Mouse (Mus musculus): ENCODE results near the gene Artn. TPM values are rescaled to one million over a fixed set of nuclear protein-coding genes. Genes with fewer than 3 reads are reported as not detected.
A peak's percentile ranks its signal among the peaks of the same experiment; 100 is the strongest.

The Artn gene
- polyA plus RNA-seq, 1 experiment from 2014 or later: 0.50 TPM

DNA sequence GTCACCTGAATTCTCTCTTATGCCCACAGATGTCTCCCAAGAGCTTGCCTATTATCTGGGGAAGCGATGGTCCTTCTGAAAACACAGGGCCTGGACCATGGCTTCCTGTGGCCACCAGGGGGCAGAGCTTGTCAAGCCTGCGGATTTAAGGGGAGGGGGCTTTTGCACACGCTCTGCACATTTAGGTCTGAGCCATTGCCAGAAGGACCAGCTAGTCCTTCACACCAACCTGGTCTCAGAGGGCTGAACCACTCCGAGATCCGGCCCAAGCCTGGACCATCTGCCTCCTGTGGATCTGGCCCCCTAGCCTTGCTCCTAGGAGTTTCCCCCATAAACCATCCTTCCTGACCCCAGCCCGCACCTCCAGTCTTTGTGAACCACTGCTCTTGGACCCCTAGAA, 1.3 kb downstream of the Artn start:
- Histone ChIP-seq H3K4me1 (ENCODE audit: control insufficient read depth, insufficient read depth, low read length) (peaks cover 25% of the 10 kb centered on the region), H3K27ac (ENCODE audit: low read depth, low read length) (no peak overlapping the region), H3K9me3 (replicated peaks; ENCODE audit: control insufficient read depth, low read length) (no peaks in the 10 kb centered on the region), H3K9ac (ENCODE audit: low read depth, low read length) (no peak overlapping the region), H3K36me3 (ENCODE audit: control insufficient read depth, insufficient read depth, low read length) (no peaks in the 10 kb centered on the region), H3K27me3 (ENCODE audit: control insufficient read depth, insufficient read depth, low read length) (peaks cover 51% of the 10 kb centered on the region), H3K4me2 (peak overlapping the region; percentile 94), H3K4me3 (ENCODE audit: low read depth, low read length) (no peak overlapping the region)
- 12% methylated on average over 6 of the region's 6 CpGs for WGBS (ENCODE audit: insufficient replicate concordance)
- 0 out of 2 replicates have a peak, but pooled peaks have one; percentile 28 for ATAC-seq (replicated peaks; ENCODE audit: insufficient number of reproducible peaks, low FRiP score, low TSS enrichment)

GRCm38 (mm10) chr4:117926545-117927482, 2.7 kb downstream of the Artn start:
- Histone ChIP-seq H3K27ac (ENCODE audit: low read depth, low read length) (no peak overlapping the region), H3K36me3 (ENCODE audit: control insufficient read depth, insufficient read depth, low read length) (no peaks in the 10 kb centered on the region), H3K4me2 (peak overlapping the region; percentile 83), H3K4me3 (ENCODE audit: low read depth, low read length) (peak overlapping the region; percentile 52), H3K27me3 (ENCODE audit: control insufficient read depth, insufficient read depth, low read length) (peaks cover 54% of the 10 kb centered on the region), H3K9me3 (replicated peaks; ENCODE audit: control insufficient read depth, low read length) (no peaks in the 10 kb centered on the region), H3K4me1 (ENCODE audit: control insufficient read depth, insufficient read depth, low read length) (peaks cover 25% of the 10 kb centered on the region), H3K9ac (ENCODE audit: low read depth, low read length) (peak overlapping the region; percentile 61)
- 2% methylated on average over 71 of the region's 71 CpGs for WGBS (ENCODE audit: insufficient replicate concordance)
- ATAC-seq (replicated peaks; ENCODE audit: insufficient number of reproducible peaks, low FRiP score, low TSS enrichment): 0 out of 2 replicates have a peak, but pooled peaks have one; percentile 40

GRCm38 (mm10) chr4:117924916-117925315, 4.6 kb downstream of the Artn start:
- no peak overlapping the region for H3K27ac ChIP-seq (ENCODE audit: low read depth, low read length)
- peaks cover 25% of the 10 kb centered on the region for H3K4me1 ChIP-seq (ENCODE audit: control insufficient read depth, insufficient read depth, low read length)
- H3K4me2 ChIP-seq: no peak overlapping the region
- H3K9me3 ChIP-seq (replicated peaks; ENCODE audit: control insufficient read depth, low read length): no peaks in the 10 kb centered on the region
- H3K36me3 ChIP-seq (ENCODE audit: control insufficient read depth, insufficient read depth, low read length): no peaks in the 10 kb centered on the region
- WGBS (ENCODE audit: insufficient replicate concordance): 59% methylated on average over 4 of the region's 6 CpGs
- no peak overlapping the region for H3K9ac ChIP-seq (ENCODE audit: low read depth, low read length)
- H3K4me3 ChIP-seq (ENCODE audit: low read depth, low read length): no peak overlapping the region
- H3K27me3 ChIP-seq (ENCODE audit: control insufficient read depth, insufficient read depth, low read length): peaks cover 47% of the 10 kb centered on the region
- ATAC-seq (replicated peaks; ENCODE audit: insufficient number of reproducible peaks, low FRiP score, low TSS enrichment): no peak

DNA sequence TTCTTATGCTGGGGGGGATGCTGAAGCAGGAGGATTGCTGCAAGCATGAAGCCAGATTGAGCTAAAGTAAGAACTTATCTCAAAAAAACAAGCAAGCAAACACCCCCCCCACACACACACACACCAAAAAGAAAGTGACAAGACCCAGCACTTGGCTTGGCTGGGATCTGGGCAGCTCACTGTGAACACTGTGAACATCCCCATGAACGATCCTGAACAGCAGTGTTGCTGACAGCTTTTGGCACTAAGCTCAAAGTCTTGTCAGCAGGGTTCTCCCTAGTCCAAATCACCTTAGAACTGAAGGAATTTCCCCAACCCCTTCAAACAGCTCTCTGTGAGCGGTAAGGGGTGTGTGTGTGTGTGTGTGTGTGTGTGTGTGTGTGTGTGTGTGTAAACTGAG, 6.1 kb downstream of the Artn start:
- Histone ChIP-seq H3K4me1 (ENCODE audit: control insufficient read depth, insufficient read depth, low read length) (peaks cover 12% of the 10 kb centered on the region), H3K27ac (ENCODE audit: low read depth, low read length) (no peak overlapping the region), H3K27me3 (ENCODE audit: control insufficient read depth, insufficient read depth, low read length) (peaks cover 35% of the 10 kb centered on the region), H3K4me2 (no peak overlapping the region), H3K4me3 (ENCODE audit: low read depth, low read length) (no peak overlapping the region), H3K36me3 (ENCODE audit: control insufficient read depth, insufficient read depth, low read length) (no peaks in the 10 kb centered on the region), H3K9ac (ENCODE audit: low read depth, low read length) (no peak overlapping the region), H3K9me3 (replicated peaks; ENCODE audit: control insufficient read depth, low read length) (no peaks in the 10 kb centered on the region)
- 25% methylated on average over 2 of the region's 2 CpGs for WGBS (ENCODE audit: insufficient replicate concordance)
- no peak for ATAC-seq (replicated peaks; ENCODE audit: insufficient number of reproducible peaks, low FRiP score, low TSS enrichment)

GRCm38 (mm10) chr4:117921358-117921757, 8.2 kb downstream of the Artn start:
- no peaks in the 10 kb centered on the region for H3K9me3 ChIP-seq (replicated peaks; ENCODE audit: control insufficient read depth, low read length)
- peaks cover 12% of the 10 kb centered on the region; the same call in 1 of the 2 replicates for H3K4me1 ChIP-seq (ENCODE audit: control insufficient read depth, insufficient read depth, low read length)
- H3K4me3 ChIP-seq (ENCODE audit: low read depth, low read length): no peak overlapping the region
- H3K27me3 ChIP-seq (ENCODE audit: control insufficient read depth, insufficient read depth, low read length): peaks cover 19% of the 10 kb centered on the region
- no peak overlapping the region for H3K27ac ChIP-seq (ENCODE audit: low read depth, low read length)
- no peak overlapping the region for H3K9ac ChIP-seq (ENCODE audit: low read depth, low read length)
- no peak for ATAC-seq (replicated peaks; ENCODE audit: insufficient number of reproducible peaks, low FRiP score, low TSS enrichment)
- H3K36me3 ChIP-seq (ENCODE audit: control insufficient read depth, insufficient read depth, low read length): no peaks in the 10 kb centered on the region
- H3K4me2 ChIP-seq: no peak overlapping the region
- WGBS (ENCODE audit: insufficient replicate concordance): 78% methylated on average over 2 of the region's 2 CpGs

DNA sequence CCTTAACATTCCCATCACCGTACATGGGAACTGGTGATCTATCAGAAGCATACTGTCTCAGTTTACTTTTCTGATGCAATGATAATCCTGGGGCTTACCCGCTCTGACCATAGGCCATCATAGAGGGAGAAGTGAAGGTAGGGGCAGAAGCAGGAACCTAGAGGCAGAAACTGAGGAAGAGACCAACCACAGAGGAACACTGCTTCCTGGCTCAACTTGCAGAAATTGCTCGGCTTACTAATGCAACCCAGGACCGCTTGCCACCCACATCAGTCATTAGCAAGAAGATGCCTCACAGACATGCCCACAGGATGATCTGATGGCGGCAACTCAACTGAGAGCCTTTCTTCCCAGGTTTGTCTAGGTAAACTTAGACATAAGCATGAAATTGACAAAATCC, 10.8 kb downstream of the Artn start:
- H3K27ac ChIP-seq (ENCODE audit: low read depth, low read length): no peak overlapping the region
- no peak overlapping the region for H3K4me3 ChIP-seq (ENCODE audit: low read depth, low read length)
- no peak overlapping the region for H3K9ac ChIP-seq (ENCODE audit: low read depth, low read length)
- no peaks in the 10 kb centered on the region for H3K36me3 ChIP-seq (ENCODE audit: control insufficient read depth, insufficient read depth, low read length)
- 0 out of 2 replicates have a peak, but pooled peaks cover 3% of the 10 kb centered on the region for H3K27me3 ChIP-seq (ENCODE audit: control insufficient read depth, insufficient read depth, low read length)
- no peak for ATAC-seq (replicated peaks; ENCODE audit: insufficient number of reproducible peaks, low FRiP score, low TSS enrichment)
- no peak overlapping the region for H3K4me2 ChIP-seq
- H3K4me1 ChIP-seq (ENCODE audit: control insufficient read depth, insufficient read depth, low read length): peaks cover 17% of the 10 kb centered on the region
- WGBS (ENCODE audit: insufficient replicate concordance): 73% methylated on average over 5 of the region's 5 CpGs
- H3K9me3 ChIP-seq (replicated peaks; ENCODE audit: control insufficient read depth, low read length): no peaks in the 10 kb centered on the region

- Histone ChIP-seq H3K9me3 (replicated peaks; ENCODE audit: control insufficient read depth, low read length) (no peaks in the 10 kb centered on the region), H3K4me1 (ENCODE audit: control insufficient read depth, insufficient read depth, low read length) (peaks cover 22% of the 10 kb centered on the region), H3K27ac (ENCODE audit: low read depth, low read length) (no peak overlapping the region), H3K4me2 (no peak overlapping the region), H3K36me3 (ENCODE audit: control insufficient read depth, insufficient read depth, low read length) (no peaks in the 10 kb centered on the region), H3K9ac (ENCODE audit: low read depth, low read length) (no peak overlapping the region), H3K27me3 (ENCODE audit: control insufficient read depth, insufficient read depth, low read length) (0 out of 2 replicates have a peak, but pooled peaks cover 3% of the 10 kb centered on the region), H3K4me3 (ENCODE audit: low read depth, low read length) (no peak overlapping the region)
- no peak for ATAC-seq (replicated peaks; ENCODE audit: insufficient number of reproducible peaks, low FRiP score, low TSS enrichment)
- 46% methylated on average over 3 of the region's 3 CpGs for WGBS (ENCODE audit: insufficient replicate concordance)
Measured at GRCm38 (mm10) chr4:117918261-117918660, 11.3 kb downstream of the Artn start.

DNA sequence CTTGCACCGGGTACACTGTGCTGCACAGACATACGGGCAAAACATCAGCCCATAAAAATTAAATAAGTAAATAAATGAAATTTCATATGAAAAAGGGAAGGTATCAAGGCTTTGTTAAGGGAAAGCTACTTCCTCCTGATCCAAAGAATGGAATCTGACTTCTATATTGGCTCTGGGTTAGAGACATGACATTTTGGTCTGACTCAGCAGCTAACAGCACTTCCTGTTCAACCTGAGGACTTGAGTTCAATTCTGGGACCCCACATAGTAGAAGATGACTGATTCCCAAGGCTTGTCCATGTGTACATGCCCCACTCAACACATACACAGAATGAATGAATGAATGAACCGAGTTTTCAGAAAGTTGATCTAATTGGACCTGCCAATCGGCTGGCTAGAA, 11.7 kb downstream of the Artn start:
- Histone ChIP-seq H3K4me2 (no peak overlapping the region), H3K4me3 (ENCODE audit: low read depth, low read length) (no peak overlapping the region), H3K36me3 (ENCODE audit: control insufficient read depth, insufficient read depth, low read length) (no peaks in the 10 kb centered on the region), H3K27ac (ENCODE audit: low read depth, low read length) (0 out of 2 replicates have a peak overlapping the region, but pooled peaks have one; percentile 5), H3K27me3 (ENCODE audit: control insufficient read depth, insufficient read depth, low read length) (0 out of 2 replicates have a peak, but pooled peaks cover 2% of the 10 kb centered on the region), H3K9me3 (replicated peaks; ENCODE audit: control insufficient read depth, low read length) (no peaks in the 10 kb centered on the region), H3K4me1 (ENCODE audit: control insufficient read depth, insufficient read depth, low read length) (peaks cover 26% of the 10 kb centered on the region), H3K9ac (ENCODE audit: low read depth, low read length) (no peak overlapping the region)
- no peak for ATAC-seq (replicated peaks; ENCODE audit: insufficient number of reproducible peaks, low FRiP score, low TSS enrichment)
- 80% methylated on average over 4 of the region's 4 CpGs for WGBS (ENCODE audit: insufficient replicate concordance)
